Mouse (Mus musculus): Measurements from ENCODE around the gene Gipr.

- TF ChIP-seq MAFK (IDR thresholded peaks at IDR 0.05; ENCODE audit: insufficient read depth, low read depth, low read length), result no peak
- TF ChIP-seq HCFC1 (IDR thresholded peaks at IDR 0.05; ENCODE audit: borderline replicate concordance, insufficient read depth, low read length), result no peak; the same call in 1 of the 2 replicates
- no peak for TF ChIP-seq CHD2 (IDR thresholded peaks at IDR 0.05; ENCODE audit: low read depth, low read length)
- TF ChIP-seq ZNF384 (IDR thresholded peaks at IDR 0.05; ENCODE audit: low read depth, low read length), result no peak
- no peak for TF ChIP-seq ZC3H11A (IDR thresholded peaks at IDR 0.05; ENCODE audit: borderline replicate concordance, low read depth, low read length)
Measured at GRCm38 (mm10) chr7:19149626-19150025, 16.3 kb downstream of the Gipr start, which contains the start of gene Snrpd2.

All from ES-E14 (cell line).